Mouse (Mus musculus): ENCODE data around the gene Coil. TPM values are rescaled to one million over a fixed set of nuclear protein-coding genes. Genes with fewer than 3 reads are reported as not detected.

Coil gene
- total RNA-seq, 2 experiments from 2014 or later, result 9.1 to 10.9 TPM

Other genes starting within 250 kb of the Coil start
- gene Akap1, start 105.7 kb upstream of the Coil start, total RNA-seq (2021), result 100 to 1,000 TPM; 136 to 196 TPM
- 100 to 1,000 TPM; 116 to 118 TPM for gene Scpep1, start 14.8 kb upstream of the Coil start, total RNA-seq (2021)
- not detected for gene Elobl, start 3.3 kb upstream of the Coil start, total RNA-seq (2021)
- 10 to 100 TPM; 84.3 to 86.7 TPM for gene Trim25, start 29.1 kb downstream of the Coil start, total RNA-seq (2021)
- 10 to 100 TPM; 10.5 to 12.8 TPM for gene Dgke, start 96.6 kb downstream of the Coil start, total RNA-seq (2021)
- gene Gm525, start 103.6 kb downstream of the Coil start, total RNA-seq (2021), result not detected